Mouse (Mus musculus): ENCODE measurements around the gene 4930469K13Rik. TPM values are rescaled to one million over a fixed set of nuclear protein-coding genes. Genes with fewer than 3 reads are reported as not detected.

Gene 4930469K13Rik
- polyA plus RNA-seq, 1 experiment = not detected

- peaks cover 16% of the 10 kb centered on the region; the same call in 1 of the 2 replicates for H3K4me1 ChIP-seq (ENCODE audit: control insufficient read depth, insufficient read depth, insufficient read length)
- no peaks in the 10 kb centered on the region for H3K27me3 ChIP-seq (ENCODE audit: control insufficient read depth, insufficient read depth, low read length)
- 49% methylated on average over 7 of the region's 7 CpGs for WGBS
- DNase-seq (ENCODE audit: low read depth in 1 of 2, low spot score in 2 of 2) = peak in 1 of 2 experiments; percentile 34
- TF ChIP-seq CTCF (IDR thresholded peaks at IDR 0.05; ENCODE audit: extremely low read depth, insufficient read depth, insufficient read length, insufficient replicate concordance) = no peak
- no peak for TF ChIP-seq POLR2A (IDR thresholded peaks at IDR 0.05; ENCODE audit: low read depth, low read length)
- H3K27ac ChIP-seq (ENCODE audit: insufficient read depth, low read length) = peak overlapping the region; percentile 89
- no peak overlapping the region for H3K4me3 ChIP-seq (ENCODE audit: extremely low read depth, insufficient read depth, insufficient read length)
- H3K36me3 ChIP-seq (ENCODE audit: control insufficient read depth, insufficient read depth, low read length) = no peaks in the 10 kb centered on the region
Measured at GRCm38 (mm10) chr11:34010133-34010858, 88.1 kb downstream of the 4930469K13Rik start.

- WGBS = 34% methylated on average over 12 of the region's 12 CpGs
- no peaks in the 10 kb centered on the region for H3K27me3 ChIP-seq (ENCODE audit: control insufficient read depth, insufficient read depth, low read length)
- TF ChIP-seq CTCF (IDR thresholded peaks at IDR 0.05; ENCODE audit: extremely low read depth, insufficient read depth, insufficient read length, insufficient replicate concordance) = no peak
- TF ChIP-seq POLR2A (IDR thresholded peaks at IDR 0.05; ENCODE audit: low read depth, low read length) = no peak
- H3K4me3 ChIP-seq (ENCODE audit: extremely low read depth, insufficient read depth, insufficient read length) = no peak overlapping the region
- H3K27ac ChIP-seq (ENCODE audit: insufficient read depth, low read length) = peak overlapping the region; percentile 89
- H3K4me1 ChIP-seq (ENCODE audit: control insufficient read depth, insufficient read depth, insufficient read length) = peaks cover 16% of the 10 kb centered on the region; the same call in 1 of the 2 replicates
- no peaks in the 10 kb centered on the region for H3K36me3 ChIP-seq (ENCODE audit: control insufficient read depth, insufficient read depth, low read length)
- DNase-seq (ENCODE audit: low read depth in 1 of 2, low spot score in 2 of 2) = peak in 1 of 2 experiments; percentile 17
Measured at GRCm38 (mm10) chr11:34009316-34010087, 88.9 kb downstream of the 4930469K13Rik start.

- Histone ChIP-seq H3K27ac (ENCODE audit: insufficient read depth, low read length) (peak overlapping the region; percentile 93), H3K4me1 (ENCODE audit: control insufficient read depth, insufficient read depth, insufficient read length) (peaks cover 16% of the 10 kb centered on the region; the same call in 1 of the 2 replicates), H3K36me3 (ENCODE audit: control insufficient read depth, insufficient read depth, low read length) (no peaks in the 10 kb centered on the region), H3K4me3 (ENCODE audit: extremely low read depth, insufficient read depth, insufficient read length) (peak overlapping the region; percentile 59), H3K27me3 (ENCODE audit: control insufficient read depth, insufficient read depth, low read length) (no peaks in the 10 kb centered on the region)
- 4% methylated on average over 9 of the region's 9 CpGs for WGBS
- peak; percentile 72 to 80 for DNase-seq (ENCODE audit: low read depth in 1 of 2, low spot score in 2 of 2)
- TF ChIP-seq POLR2A (IDR thresholded peaks at IDR 0.05; ENCODE audit: low read depth, low read length) = no peak
- peak; percentile 64; the same call in 1 of the 2 replicates for TF ChIP-seq CTCF (IDR thresholded peaks at IDR 0.05; ENCODE audit: extremely low read depth, insufficient read depth, insufficient read length, insufficient replicate concordance)
Measured at GRCm38 (mm10) chr11:34008702-34009101, 89.7 kb downstream of the 4930469K13Rik start.

DNA sequence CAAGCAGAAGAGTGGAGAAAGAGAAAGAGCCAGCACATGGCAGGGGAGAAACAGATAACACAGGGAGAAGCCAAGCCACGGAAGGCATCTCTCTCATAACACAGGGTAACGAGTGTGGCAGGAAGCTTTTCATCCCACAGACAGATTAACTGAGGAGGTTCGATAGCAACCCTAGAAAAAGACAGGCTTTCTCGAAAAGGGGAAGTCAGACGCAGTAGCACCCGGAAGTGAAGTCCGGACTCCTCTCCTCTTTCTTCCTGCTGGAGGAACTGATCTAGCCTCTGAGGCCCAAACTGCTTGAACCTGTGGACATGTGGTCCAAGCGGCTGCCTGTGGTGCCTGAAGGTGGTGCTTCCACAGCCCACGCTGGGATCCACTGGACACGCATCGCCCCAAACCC is 90.1 kb downstream of the 4930469K13Rik start:
- Histone ChIP-seq H3K4me3 (ENCODE audit: extremely low read depth, insufficient read depth, insufficient read length) (peak overlapping the region; percentile 59), H3K4me1 (ENCODE audit: control insufficient read depth, insufficient read depth, insufficient read length) (peaks cover 16% of the 10 kb centered on the region; the same call in 1 of the 2 replicates), H3K36me3 (ENCODE audit: control insufficient read depth, insufficient read depth, low read length) (no peaks in the 10 kb centered on the region), H3K27ac (ENCODE audit: insufficient read depth, low read length) (peak overlapping the region; percentile 93), H3K27me3 (ENCODE audit: control insufficient read depth, insufficient read depth, low read length) (no peaks in the 10 kb centered on the region)
- WGBS = 7% methylated on average over 11 of the region's 11 CpGs
- peak; percentile 13; the same call in 1 of the 2 replicates for TF ChIP-seq POLR2A (IDR thresholded peaks at IDR 0.05; ENCODE audit: low read depth, low read length)
- no peak for TF ChIP-seq CTCF (IDR thresholded peaks at IDR 0.05; ENCODE audit: extremely low read depth, insufficient read depth, insufficient read length, insufficient replicate concordance)
- DNase-seq (ENCODE audit: low read depth in 1 of 2, low spot score in 2 of 2) = peak; percentile 54 to 62

DNA sequence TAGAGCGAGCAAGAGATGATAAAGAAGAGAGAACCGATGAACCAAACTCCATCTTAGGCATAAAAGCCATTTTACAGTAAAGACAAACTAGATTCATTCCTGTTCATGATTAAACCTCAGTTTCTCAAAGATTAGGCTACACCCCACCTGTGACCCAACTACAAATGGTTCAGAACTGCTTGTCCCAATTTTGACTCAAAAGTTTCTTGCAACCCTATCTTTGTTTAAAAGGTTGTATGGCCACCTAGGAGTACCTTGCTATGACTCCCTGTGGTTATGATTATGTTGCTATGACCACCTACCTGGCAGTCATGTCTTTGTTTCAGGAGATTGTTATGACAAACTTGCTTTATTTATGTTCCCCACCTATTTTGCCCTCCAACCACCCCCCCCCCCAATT is 90.7 kb downstream of the 4930469K13Rik start:
- Histone ChIP-seq H3K27ac (ENCODE audit: insufficient read depth, low read length) (no peak overlapping the region), H3K27me3 (ENCODE audit: control insufficient read depth, insufficient read depth, low read length) (no peaks in the 10 kb centered on the region), H3K36me3 (ENCODE audit: control insufficient read depth, insufficient read depth, low read length) (no peaks in the 10 kb centered on the region), H3K4me3 (ENCODE audit: extremely low read depth, insufficient read depth, insufficient read length) (no peak overlapping the region), H3K4me1 (ENCODE audit: control insufficient read depth, insufficient read depth, insufficient read length) (peaks cover 16% of the 10 kb centered on the region; the same call in 1 of the 2 replicates)
- no peak for DNase-seq (ENCODE audit: low read depth in 1 of 2, low spot score in 2 of 2)
- TF ChIP-seq POLR2A (IDR thresholded peaks at IDR 0.05; ENCODE audit: low read depth, low read length) (no peak), CTCF (IDR thresholded peaks at IDR 0.05; ENCODE audit: extremely low read depth, insufficient read depth, insufficient read length, insufficient replicate concordance) (no peak)
- 93% methylated on average over 2 of the region's 2 CpGs for WGBS

DNA sequence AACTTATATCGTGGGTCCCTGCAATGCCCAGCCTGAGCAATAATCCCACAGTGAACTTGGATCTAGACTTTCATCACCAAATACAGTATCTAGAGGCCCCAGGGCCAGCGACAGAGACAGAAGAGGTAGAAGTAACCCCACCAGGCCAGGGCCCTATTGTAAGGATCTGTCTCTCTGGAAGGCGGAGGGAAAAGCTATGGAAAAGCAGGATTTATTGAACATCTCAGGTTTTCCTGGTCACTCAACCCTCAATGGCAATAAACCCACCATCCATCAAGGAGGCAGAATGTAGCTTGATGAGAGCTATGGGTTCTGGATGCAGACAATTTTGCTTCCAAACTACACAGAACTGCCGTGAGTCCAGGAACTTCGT is 95.8 kb downstream of the 4930469K13Rik start:
- H3K4me3 ChIP-seq (ENCODE audit: extremely low read depth, insufficient read depth, insufficient read length) = no peak overlapping the region
- WGBS = 73% methylated on average over 5 of the region's 5 CpGs
- H3K27me3 ChIP-seq (ENCODE audit: control insufficient read depth, insufficient read depth, low read length) = no peaks in the 10 kb centered on the region
- H3K36me3 ChIP-seq (ENCODE audit: control insufficient read depth, insufficient read depth, low read length) = no peaks in the 10 kb centered on the region
- TF ChIP-seq CTCF (IDR thresholded peaks at IDR 0.05; ENCODE audit: extremely low read depth, insufficient read depth, insufficient read length, insufficient replicate concordance) (no peak), POLR2A (IDR thresholded peaks at IDR 0.05; ENCODE audit: low read depth, low read length) (no peak)
- no peaks in the 10 kb centered on the region for H3K4me1 ChIP-seq (ENCODE audit: control insufficient read depth, insufficient read depth, insufficient read length)
- H3K27ac ChIP-seq (ENCODE audit: insufficient read depth, low read length) = no peak overlapping the region
- no peak for DNase-seq (ENCODE audit: low read depth in 1 of 2, low spot score in 2 of 2)
